Mouse (Mus musculus) cerebellum, postnatal 36 days (tissue): ENCODE data around the gene Ryr2.
A peak's percentile ranks its signal among the peaks of the same experiment; 100 is the strongest.

Experiments
- DNase-seq, 2 experiments: peaks; one replicate each; pipeline ENCODE4 v3.0.0; 2021 to 2022; ENCODE audit warnings: mixed read lengths in 2 of 2

Gene Ryr2

DNA sequence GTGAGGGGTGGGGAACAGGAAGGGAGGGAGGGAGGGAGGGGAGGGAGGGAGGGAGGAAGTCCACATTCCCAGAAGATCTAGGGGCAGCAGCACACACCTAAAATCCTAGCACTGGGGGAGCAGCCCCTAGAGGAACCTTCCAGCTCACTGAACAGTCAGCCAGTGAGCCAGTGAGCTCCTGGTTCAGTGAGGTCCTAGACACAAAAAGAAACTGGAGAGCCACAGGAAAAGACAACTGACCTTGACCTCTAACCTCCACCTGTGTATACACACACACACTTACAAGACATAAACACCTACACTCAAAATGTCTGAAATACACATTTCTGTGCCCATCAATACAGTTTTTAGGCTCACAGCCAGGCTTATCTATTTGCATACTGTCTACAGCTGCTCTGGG is 173.4 kb downstream of the Ryr2 start:
- DNase-seq: no peak

DNA sequence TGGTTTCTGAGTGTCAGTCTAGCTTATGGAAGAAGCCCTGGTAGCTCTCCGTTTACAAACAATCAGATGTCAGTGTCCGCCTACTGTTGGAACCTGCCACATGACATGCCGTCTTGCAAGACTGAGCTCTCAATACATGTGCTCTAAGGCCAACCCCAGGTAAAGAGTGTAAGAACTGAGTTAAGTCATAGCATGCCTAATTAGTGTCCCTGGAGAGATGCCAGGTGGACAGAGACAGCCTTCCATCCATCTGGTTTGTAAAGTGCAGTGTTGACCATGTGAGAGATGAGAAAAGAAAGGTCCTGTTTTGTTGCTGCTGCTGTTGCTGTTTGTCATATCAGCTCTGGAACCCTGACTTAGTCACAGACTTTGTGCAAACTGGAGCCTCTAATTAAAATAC is 178.0 kb downstream of the Ryr2 start:
- peak; percentile 18 to 51 for DNase-seq

DNA sequence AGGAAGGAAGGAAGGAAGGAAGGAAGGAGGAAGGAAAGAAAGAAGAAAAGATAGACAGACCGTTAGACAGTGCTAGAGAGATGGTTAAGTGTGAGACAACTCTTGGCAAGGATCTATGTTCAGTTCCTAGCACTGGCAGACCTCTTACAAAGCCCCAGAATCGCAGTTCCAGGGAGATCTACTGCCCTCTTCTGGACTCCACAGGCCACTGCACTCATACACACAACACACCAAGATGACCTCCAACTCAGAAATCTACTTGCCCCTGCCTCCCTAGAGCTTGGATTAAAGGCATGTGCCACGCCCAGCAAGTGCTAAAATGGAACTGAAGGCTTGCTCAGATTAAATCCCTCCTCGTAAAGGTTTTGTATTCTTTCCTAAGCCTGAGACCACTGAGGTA is 179.0 kb downstream of the Ryr2 start:
- DNase-seq: no peak

DNA sequence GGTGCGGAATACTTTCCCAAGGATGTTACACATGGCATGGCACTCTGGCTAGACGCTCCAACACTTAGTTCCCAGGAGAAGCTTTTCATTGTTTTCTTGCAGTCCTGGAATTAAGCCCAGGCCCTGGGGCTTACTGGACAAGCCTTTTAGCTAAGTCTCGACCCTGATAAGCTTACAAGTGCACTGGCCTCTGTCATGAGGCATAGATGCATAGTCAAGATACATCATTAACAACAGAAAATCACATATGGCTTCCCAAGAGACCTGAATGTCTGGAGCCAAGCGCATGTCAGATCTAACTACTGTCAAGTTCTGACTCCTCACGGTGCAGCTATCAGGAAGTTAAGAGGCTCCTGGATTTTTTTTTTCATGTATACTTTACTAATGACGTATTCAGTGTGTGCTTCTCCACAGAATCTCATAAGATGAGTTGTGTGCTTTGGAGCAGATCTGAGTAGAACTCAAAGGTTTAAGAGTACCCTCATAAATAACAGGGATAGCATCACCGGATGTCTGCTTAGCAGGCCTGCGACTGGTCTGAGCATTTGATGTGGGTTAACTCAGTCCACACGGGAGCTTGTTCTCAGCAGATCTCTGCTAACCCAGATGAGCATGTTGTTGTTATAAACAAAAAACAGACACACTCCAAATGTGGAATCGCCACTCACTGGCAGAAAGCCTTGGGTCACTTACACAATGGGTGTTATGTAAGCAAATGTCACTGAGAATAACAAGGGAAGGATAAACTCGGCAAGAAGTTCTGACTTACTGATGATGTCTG is 179.8 kb downstream of the Ryr2 start:
- peak; percentile 33 to 46 for DNase-seq

DNA sequence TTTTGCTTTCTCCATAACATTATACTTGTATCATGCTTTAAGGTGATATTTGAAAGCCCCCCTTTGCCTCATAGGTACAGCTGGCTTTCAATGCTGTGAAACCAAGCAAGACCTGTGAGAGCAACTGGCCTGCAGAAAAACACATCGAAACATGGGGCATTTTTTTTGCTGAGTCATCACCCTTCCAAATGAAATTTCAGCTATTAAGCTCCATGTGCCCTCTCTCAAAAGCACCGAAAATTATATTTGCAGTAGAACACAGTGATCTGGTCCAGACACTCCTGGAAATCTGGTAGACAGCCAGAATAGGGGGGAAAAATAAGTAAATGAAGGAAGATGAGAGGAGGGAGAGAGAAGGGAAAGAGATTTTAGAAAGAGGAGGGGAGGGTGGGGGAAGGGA is 180.5 kb downstream of the Ryr2 start:
- no peak for DNase-seq

DNA sequence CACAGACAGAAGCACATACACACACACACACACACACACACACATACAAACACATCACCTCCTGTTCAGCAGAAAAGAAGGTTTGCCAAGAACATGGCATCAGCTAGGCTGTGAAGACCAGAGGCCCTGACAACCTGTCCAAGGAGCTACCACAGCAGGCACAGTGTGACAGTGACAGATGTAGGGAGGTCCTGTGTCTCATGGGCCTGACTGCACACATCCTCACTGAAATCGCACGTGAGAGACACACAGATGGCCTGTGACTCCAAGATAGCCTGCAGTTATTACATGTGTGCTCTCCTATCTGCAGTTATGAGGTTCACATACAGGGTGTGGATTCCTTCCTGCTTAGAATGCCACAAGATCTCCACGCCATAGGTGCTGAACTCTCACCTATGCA is 182.0 kb downstream of the Ryr2 start:
- no peak for DNase-seq

DNA sequence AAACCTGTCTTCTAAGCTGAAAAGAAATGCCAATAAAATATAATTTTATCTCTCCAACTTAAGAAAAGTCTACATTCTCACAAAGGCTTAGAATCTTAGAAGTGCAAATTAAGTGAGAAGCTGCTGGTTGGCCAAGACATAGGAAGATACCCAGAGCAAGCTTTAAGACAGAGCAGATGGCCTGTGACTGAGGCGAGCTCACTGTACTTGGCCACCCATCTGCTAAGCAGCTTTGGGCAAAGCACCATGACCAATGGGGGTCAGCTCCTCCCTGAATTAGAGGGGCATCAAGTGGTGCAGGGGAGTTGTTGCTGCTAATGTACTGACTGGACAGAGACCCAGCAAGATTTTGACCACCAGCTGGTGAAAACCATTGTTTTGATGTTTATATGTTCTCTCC is 186.2 kb downstream of the Ryr2 start:
- DNase-seq: peak; percentile 25 to 41

DNA sequence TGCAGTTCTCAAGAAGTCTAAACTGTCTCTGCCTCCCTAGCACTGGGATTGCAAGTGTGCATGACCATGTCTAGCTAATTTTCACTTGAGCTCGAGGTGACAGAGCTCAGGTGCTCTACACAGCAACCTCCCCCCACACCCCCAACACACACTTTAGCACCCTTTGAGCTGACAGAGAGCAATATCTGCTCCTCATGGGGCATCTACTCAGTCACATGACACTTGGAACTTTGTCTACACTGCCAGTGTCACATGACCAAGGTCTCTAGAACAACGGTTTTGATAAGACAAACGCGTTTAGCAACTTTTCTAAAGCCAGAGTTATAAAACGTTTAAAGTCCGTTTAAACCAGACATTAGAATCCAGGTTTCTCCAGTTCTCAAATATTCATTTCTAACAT is 187.3 kb downstream of the Ryr2 start:
- DNase-seq: no peak

DNA sequence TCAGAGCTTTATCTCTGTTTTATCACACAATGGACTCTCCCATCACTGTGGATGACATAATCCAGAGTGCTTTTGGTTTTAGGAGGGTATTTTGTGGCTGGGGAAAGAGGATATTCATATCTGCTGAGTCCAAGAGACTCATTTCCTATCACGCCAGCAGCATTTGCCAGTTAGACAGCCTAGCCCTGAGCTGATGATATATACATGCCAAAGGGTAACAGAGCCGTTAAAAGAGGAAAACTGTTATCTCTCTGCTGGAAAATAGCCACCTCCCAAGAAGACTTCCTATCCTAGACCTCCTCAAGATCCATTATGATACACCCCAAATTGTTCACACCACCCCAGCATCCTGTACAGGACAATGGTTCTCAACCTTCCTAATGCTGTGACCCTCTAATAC is 191.1 kb downstream of the Ryr2 start:
- no peak for DNase-seq

DNA sequence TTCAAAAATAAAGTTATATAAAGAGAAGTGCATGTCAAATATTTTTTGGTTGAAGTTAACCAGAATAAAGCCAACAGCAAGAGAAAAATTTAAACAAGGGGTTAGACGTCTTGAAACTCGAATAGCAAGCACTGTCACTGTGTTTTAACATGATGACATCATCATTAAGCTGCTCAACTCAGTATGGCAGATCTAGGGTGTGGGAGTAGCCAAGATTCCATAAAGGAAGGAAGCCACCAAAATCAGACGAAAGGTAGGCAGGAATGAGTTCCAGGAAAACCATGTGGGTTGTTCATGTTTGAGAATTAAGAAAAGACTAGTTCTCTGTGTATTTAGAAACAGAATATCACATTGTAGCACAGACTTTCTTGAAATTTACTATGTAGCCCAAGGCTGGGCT is 192.1 kb downstream of the Ryr2 start:
- DNase-seq: no peak

DNA sequence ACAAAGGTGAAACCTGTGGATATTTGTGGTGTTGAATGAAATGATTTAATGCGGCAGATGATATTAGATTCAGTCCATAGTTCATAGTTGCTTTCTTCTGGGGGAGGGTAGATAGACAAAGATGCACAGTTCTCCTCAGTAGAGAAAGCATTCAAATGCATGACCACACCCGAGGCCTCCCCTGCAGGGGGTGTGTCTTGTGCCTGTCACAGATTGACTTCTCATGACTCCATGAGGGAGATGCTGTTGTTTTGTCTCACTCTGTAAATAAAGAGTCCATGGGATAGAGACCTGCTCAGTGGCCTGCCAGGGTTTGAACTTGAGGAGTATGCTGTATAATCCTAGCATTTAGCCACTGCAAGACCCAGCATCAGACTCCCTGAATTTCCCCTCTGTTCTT is 194.5 kb downstream of the Ryr2 start:
- DNase-seq: peak in 1 of 2 experiments; percentile 2

DNA sequence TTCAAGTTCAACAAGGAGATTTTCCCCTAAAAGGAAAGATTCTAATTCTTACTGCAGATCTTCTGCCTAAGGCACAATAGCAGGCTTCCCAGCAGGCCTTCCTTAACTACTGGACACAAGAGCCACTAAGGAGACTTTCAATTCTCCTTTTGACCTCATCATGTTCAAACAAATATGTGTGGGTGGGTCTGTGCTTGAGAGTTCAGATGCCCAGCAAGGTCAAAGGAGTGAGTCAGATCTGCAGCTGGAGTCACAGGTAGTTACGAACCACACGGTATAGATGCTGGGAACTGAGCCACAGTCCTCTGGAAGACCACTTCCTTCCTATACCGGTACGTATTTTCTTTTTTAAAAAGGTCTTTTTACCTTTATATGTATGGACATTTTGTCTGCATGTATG is 198.6 kb downstream of the Ryr2 start:
- DNase-seq: no peak

DNA sequence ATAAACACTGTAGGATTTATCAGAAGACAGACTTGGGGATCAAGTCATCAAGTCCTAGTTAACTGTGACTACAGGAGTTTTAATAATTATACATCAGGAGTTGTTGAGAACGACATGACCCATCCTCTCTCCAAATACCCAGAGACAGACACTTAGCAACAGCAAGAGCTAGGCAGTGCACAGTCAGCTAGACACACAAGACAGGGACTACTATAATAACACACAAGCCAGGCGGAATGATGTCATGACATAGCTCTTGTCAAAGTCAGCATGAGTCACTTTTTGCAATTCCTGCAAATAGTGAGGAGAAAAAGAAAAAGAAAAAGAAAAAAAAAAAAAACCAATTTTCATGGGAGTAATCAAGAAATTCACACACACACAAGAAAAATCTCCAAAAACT is 201.6 kb downstream of the Ryr2 start:
- DNase-seq: no peak

DNA sequence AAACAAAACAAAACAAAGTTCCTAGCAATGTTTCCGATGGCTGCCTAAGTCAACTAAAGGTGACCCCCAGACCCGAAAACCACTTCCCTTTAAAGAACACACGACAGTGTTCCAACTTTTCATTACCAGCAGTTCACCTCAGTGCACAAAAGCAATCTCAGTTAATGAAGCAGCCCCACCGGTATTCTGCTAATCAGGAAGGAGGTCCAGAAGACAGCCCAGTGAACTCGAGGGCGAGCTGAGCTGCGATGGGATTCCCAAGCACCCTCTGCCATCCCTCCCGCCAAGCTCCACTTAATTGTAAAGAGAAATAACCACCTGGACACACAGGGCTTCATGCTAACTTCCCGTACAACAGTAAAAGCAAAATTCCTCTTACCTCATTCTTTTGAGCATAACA is 203.5 kb downstream of the Ryr2 start:
- no peak for DNase-seq

DNA sequence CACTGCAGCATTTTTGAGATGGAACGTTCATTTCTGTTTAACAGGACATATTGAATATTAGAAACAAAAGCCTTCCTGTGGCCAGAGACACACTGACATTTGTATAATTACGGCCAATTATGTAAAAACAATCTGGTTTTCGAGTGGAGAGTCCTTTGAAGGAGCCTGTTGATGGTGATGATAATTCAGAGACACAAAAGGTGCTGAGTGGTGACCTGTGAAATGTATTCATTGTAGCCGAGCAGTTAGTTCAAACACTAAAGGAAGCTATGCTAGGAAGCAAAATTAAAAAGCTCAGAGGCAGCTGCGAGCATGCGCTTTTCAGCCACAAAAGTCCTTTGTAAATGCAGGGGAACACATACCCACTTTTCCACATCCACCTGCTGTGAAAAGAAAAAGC is 203.9 kb downstream of the Ryr2 start:
- no peak for DNase-seq

DNA sequence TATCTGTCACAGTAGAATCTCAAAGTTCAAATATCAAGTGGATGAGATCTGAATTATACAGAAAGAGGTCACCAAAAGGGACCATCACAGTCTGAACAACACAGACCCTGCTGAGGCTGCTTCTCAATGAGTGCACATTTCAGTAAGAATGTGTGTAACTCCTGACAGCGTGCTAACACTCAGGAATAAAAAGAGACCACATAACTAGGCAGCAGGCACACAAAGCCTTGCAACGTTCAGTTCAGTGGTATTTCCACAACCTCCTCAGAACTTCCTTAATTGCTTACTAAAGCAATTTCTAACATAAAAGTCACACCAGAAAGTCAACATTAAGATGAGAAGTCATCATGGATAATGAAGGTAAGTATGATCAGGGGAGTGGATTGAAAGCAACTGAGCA is 206.1 kb downstream of the Ryr2 start:
- DNase-seq: no peak

DNA sequence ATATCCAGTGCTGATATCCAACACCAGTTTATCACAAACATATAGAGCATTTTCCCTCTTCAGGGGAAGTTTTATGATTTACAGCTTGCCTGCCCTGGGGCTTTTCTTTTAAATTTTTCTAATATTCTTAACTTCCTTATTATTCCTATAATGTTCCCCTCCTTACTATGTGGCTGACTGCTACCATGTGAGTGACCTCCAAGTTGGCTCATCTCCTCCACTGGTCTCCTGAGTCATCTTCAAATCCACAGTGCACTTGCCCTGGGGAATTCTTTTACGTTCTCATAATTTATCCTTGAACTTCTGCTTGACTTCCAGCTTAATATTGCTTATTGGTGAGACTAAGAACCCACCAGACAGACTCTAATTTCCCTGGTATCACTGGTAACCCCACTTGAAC is 211.1 kb downstream of the Ryr2 start:
- no peak for DNase-seq

DNA sequence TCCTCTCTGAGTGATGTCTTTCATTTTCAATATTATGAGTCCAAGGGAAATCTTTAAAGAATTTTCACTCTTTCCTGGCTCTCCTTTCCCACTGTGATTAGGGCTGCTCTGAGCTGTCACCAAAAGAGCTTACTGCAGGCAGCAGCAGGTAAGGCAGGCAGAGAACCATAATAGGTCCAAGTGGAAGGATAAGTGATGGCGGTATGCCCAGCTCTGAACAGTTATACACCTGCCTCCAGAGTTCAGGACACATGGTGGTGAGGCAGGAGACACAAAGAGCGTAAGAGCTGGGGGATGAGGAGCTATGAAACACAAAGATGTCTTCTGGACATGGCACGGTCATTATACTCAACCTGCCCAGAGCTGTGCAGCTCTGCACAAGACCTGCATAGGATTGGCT is 215.0 kb downstream of the Ryr2 start:
- peak; percentile 64 to 68 for DNase-seq

DNA sequence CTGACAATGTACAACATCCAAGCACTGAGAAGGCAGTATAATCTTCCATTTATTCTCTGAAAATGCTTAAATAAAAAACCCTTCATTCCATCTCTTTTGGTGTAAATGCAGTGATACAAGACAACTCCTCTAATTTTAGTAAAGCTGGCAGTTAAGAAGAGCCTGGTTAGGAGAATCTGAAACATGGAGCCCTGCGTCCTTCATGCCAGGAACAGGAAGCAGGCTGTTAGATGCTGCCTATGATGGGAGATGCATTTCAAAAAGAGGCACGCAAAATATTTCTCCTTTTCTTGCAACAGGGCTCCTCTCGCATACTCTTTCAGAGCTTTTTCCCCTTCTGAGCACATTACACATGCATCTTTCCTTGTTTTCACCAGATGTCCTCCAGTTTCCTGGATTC is 215.6 kb downstream of the Ryr2 start:
- DNase-seq: no peak

DNA sequence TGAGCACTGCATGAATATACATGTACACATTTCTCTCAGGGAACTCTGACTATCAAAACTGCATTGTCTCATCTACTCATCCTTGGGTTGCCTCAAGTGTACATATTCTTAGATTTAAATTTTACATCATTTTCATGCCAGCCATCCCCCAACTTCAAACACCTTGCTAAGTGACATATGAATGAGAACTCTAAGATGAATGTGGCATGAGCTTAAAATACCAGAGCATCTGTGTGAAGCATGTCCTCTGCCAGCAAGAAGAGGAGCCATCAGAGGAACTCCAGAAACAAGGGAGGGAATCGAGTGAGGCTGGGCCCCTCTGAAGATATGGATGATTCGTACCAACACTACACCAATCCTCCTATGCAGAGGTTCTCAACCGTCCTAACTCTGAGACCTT is 222.6 kb downstream of the Ryr2 start:
- DNase-seq: no peak

DNA sequence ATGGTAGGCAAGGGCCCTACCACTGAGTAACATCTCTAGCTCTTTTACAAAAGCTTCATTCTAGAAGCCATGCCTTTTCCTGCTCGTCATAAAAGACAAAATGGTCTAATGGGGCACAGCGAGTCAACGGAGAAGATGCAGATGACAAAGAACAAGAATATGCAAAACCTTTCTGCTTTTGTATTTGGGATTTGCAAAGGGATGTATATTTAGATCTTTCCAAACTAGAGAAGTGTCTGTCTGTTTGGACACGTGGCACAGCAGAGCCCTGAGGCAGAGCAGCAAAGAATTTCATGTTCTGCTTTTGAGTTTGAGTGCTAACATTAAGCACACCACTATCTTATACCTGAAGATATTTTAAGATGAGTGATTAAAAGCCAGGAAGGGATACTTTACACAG is 224.4 kb downstream of the Ryr2 start:
- DNase-seq: no peak

DNA sequence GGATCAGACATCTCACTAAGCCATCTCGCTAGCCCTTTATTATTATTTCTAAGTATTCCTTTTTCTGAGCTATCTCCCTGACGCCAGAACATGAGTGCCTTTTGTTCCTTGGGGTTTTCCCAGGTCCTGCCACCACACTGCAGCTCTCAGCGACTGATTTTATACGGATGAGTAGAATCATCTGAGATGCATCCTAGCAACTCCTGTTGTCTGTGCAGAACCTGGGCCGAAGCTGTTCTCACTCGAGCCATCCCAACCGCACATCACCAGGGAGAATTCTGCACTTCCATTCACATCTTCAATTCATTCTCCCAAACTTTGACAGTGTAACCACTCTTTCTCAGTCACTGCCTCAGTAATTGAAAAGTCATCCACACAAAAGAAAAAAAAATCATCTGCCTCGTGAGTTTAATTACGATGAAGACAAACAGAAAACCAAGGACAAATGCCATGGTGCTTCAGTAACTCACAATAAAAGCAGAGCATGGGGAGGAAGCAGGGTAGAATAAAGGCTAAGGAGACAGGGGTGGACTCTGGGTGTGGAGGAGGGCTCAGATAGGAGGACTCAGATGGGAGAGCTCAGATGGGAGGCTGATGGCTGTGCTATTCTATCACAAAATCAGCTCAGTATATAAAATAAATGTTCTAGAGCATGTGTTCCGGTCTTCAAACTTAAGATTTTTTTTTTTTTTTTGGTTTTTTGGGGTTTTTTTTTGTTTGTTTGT is 226.1 kb downstream of the Ryr2 start:
- no peak for DNase-seq

DNA sequence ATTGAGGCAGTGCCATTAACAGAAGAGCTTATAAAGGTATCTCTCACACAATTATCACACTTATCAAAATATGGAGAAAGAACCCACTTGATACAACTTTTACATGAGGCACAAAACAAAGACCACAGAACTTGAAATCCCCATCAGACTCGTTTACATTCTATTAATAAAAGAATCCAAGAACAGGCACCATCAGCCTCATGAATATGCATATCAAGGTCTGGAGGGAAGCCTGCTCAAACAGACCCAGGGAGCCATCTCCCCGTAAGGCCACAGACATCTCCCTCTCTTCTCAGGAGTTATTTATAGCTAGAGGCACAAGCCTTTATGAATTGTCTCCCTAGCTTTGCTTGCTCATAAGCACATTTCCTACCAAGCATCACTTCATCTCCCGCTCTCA is 227.7 kb downstream of the Ryr2 start:
- DNase-seq: no peak

DNA sequence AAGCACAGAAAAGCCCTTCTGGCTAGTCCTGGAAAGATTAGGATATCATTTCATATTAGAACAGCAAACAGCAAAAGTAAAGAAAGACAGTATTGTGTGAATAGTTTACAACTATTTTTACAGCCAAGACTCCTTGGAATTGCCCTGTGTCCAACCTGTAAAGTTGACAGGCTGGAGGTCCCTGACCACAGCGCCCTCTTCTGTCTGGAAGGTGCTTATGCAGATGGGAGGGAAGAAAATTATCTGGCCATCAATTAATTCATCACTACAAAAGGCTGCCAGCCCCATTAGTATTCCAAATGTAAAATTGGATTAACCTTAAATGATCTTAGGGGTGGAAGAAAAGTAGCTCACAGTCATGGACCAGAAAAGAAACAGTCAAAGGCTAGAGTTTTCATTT is 231.9 kb downstream of the Ryr2 start:
- DNase-seq: no peak

DNA sequence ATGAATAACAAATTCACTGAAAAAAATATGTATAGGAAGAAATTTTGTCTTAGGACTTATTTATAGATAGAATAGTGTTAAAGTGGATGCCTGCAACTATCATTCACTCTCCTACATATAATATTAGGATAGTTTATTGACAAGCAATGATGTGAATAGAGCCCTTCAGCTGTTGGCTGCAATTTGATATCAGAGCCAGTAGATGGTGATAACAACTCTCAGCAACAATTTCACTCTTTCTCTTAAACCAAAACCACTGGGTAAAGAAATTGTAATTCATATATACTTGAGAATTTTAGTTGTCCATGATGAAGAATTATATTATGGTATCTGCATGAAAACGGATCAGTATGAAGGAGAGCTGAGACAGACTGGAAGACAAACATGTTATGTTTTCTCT is 236.8 kb downstream of the Ryr2 start:
- DNase-seq: no peak
